Mouse (Mus musculus) yolk sac, embryonic 10.5 days (tissue): Measurements from ENCODE around the gene Etfrf1.

Experiments
- DNase-seq: peaks from one replicate; pipeline ENCODE4 v3.0.0-alpha.2; 2017; ENCODE audit warnings: low spot score

Gene Etfrf1

DNA sequence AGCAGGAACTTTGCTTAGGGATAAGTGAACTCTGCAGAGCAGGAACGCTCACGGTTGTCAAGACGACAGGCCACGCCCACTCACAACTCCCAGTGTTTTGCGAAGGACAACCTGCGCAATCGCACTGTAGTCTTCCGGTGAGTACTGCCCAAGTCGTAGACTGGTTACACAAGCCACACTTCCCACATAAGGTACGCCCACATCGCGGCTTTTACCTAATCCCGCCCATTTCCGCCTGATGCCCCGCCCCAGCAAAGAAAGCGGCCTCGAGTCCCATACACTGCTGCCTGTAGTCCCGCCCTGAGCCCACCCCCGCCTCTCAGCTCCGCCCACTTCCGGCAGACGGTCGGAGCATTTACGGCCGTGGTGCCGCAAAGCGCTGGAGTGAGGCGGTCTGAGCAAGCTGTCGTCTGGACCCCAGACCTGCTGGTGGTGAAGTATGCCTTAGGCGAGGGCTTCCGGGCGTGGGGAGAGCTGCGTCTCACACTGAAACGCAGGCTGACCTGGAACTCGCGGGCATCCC is at the start of gene Etfrf1, which contains the start of gene Casc1:
Etfrf1 (plus strand) TSS at position 319 of the 523 bp plus-strand sequence.
Casc1 (minus strand) TSS at position 190 of the 523 bp plus-strand sequence.
- DNase-seq = peak; percentile 100

DNA sequence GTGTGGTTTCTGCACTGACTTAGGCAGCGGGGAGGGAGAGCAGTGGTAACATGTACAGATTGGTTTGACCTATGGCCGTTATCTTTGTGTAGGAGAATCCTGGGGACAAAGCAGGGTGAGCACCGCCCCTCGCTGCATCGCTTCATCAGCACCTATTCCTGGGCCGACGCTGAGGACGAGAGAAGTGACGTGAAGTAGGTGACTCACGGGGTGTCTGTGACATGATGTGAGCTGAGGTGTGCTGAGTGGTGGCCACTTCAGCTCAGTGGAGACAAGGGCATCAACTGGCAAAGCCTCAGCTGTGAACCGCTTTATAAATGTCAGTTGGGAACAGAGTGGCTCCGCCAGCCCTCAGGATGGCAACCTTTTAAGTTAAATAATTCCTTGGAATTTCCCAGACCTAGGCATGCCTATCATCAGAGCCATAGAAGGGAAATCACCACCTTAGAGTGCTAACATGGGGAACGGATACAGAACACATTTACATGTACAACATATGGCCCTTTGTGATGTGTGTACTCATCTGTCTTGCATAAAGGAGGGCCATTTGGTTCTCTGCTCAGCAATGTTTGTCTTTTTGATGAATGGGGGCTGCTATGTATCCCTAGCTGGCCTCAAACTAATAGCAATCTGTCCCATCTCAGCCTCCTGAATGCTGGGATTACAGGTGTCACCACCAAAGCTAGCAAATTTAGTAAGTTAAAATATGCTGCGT is 38.9 kb upstream of the Etfrf1 start:
- no peak for DNase-seq

DNA sequence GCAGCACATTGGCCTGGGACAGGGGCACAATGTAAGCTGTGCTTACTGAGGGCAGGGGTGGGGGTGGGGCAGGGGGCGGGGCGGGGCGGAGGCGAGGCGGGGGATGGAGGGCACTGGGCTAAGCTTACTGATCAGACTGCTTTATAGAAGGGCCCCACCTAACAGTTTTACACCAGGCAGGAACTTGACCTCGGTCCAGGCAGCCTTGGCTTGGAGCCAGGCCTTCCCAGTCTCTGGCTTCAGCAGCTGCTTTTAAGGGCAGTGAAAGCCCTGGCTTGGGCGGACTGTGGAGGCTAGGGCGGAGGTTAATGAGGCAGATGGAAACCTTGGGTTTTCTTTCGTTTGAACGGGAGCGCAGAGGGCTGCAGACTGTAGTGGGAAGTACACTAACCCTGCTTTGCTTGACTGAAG is 37.1 kb upstream of the Etfrf1 start:
- DNase-seq = peak; percentile 79

DNA sequence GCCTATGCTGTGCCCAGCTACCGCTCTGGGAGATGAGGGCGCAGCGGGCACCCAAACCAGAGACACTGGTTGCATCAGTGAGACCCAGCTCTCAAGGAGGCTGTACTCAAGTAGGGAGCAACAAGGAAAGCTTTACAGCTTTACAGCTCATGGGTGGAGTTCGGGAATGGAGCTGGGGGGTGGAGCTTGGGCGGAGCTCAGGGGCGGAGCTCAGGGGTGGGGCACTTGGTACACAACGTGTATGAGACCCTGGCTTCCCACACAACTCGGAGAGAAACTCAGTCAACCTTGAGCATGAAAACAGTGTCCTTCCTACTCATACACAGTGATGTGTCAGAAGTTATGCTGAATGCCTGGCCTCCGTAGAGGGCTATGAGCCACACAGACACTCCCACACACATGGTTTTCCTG is 35.4 kb upstream of the Etfrf1 start:
- DNase-seq = no peak

DNA sequence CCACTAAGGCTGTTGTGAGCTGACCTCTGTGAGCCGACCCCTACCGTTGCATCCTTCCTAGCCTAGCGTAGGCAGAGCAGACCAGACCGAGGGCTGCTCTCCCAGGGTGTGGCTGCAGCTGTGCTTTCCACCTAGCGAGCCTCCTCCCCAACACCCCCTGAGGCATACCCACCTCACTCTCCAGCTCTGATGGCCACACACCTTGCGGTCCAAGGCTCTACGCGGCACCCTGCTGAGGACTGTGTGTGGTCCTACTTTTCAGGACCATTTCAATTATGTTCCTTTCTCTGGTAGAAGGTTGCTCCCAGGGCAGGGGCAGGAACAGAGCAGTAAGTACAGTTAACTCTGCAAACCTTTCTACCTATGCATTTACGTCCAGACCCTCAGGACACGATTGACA is 34.5 kb upstream of the Etfrf1 start:
- DNase-seq = no peak

DNA sequence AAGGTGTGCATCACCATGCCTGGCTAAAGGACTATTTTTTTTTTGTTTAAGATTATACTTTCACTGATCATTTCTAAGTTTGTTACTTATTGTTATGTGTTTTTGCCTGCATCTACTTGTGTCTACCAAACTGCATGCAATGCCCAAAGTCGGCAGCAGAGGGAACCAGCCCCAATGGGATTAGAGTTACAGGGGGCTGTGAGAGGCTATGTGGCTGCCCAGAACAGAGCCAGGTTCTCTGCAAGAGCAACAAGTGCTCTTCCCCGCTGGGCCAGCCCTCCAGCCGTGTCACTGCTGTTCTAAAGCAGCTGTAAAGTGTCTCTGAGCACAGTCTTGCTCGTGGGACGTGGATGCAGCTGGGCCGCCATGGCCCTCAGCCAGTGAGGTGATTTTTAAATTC is 31.3 kb upstream of the Etfrf1 start:
- peak; percentile 24 for DNase-seq

DNA sequence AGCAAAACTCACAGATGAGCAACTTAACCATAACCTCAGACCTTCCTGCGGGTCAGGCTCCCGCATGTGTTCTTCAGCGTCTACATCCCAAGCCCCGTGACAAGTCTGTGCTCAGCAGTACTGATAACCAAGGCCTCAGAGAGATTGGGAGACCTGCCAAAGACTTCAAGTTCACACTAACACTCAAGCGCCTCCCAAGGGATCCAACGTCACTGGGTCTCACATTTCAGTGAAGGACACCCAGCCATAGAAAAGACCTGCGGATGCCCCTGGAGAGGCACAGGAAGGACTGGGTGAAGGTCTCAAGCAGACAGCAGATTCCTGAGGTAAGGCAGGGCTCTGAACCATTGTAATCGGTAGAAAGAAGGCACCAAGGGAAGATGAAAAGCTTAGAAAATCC is 28.9 kb upstream of the Etfrf1 start:
- DNase-seq = no peak

DNA sequence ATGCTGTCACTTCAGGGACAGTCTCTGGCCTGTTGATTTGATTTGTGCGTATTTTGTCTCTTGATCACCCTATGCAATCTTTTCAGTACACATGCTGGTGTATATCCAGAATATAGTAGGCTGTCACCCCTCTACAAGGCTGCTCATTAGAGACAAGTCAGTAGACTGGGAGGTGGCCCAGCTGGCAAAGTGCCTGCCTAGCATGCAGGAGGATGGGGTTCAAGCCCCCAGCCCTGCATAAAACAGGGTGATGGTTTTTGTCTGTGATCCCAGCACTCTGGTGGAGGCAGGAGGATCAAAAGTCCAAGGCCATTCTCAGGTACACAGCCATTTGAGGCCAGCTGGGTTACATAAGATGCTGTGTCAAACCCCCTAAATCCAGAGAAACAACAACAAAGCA is 24.8 kb upstream of the Etfrf1 start:
- no peak for DNase-seq

DNA sequence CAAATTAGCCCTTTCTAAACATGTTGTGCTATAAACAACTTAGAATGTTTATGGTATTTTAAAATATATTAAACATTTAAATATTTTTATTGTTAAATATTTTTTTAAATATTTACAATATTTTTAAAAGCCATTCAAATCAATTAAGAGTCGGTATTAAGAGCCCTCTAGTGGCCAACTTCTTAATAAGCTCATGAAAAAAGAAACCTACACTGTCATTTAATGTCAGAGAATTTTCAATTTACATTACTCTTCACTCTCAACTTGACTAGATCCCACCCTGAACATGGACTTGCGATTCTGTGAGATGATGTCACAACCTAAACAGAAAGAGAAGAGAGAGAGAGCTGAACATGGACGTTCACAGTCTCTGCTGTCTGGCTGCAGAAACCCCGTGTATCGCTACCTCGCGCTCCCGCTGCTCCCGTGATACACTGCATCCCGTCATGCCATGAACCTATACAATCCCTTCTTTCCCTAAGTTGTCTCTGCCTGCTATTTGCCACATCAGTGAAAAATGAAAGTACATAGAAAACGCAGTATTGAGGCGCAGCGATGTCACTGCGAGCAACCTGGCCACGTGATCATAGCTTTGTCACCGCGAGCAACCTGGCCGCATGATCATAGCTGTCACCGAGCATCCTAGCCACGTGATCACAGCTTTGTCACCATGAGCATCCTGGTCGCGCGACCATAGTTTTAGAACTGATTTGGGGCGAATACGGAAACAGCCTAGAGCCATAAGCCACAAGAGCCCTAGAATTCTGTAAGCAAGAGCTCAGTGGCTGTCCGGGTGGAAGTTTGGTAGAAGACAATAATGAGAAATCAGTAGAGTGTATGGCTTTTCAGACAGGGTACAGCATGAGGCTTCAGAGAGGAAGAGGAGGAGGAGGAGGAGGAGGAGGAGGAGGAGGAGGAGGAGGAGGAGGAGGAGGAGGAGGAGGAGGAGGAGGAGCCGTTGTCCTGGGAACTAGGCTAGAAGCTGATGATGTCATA is 23.5 kb upstream of the Etfrf1 start:
- no peak for DNase-seq

DNA sequence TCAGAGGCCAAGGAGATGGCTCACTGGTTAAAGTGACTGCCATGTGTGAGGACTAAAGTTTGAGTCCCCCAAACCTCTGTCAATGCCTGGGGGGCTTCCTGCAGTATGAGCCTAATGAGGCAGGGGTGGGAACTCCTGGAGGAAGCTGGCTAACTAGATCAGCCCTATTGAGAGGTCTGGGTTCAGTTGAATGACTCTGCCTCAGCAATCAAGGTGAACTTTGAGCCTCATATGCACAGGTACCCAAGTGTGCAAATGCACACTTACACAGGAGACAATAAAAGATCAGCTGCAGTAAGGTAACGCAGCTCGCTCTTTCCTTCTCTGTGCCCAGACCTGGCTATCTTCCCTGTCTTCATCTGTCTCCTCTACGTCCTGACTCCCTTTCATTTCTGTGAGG is 17.9 kb upstream of the Etfrf1 start:
- DNase-seq = no peak

DNA sequence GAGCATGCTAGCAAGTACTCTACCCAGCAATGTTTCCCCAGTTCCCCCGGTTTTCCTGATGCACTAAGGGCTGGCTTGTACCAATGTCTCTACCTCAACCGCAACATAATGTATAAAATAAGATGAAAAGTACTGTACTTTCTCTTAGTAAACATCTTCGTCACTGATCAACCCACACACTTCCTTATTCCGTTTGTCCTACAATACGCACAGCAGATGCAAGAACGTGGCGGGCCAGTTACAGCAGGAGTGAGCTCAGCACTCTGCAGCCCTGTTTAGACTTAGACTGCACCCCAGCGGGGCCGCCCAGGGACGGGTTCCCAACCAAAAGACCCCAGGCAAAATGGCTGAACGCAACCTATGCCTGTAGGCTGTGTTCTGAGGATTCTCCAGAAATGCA is 17.5 kb upstream of the Etfrf1 start:
- no peak for DNase-seq

DNA sequence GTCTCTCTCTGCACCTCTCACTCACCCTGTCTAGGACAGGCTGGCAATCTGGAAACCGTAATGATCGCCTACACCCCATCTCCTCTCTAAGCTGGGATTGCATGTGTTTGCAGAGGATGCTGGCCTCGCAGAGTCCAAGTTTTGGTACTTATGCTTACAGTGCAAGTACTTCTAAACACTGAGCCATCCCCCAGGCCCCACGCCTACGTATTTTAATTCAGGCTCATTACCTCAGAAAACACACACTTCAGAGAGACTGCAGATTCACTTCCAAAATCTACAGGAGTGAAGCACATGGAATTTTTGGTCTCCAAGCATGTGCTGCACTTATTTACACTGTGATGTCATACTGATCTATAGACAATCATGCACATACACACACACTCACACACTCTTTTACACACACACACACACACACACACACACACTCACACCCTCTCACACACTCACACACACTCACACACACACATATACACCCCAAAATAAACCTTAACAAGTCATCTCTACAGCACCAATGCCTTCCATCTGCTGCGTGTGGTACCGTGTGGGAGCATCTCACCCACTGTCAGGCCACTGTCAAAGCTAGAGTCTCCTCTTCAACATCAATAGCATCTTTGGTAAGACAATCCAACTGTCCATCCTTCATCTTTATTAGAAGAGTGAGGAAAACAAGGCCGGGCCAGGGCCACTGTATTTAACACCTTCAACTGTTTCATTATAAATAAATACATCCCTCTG is 12.8 kb upstream of the Etfrf1 start:
- no peak for DNase-seq

DNA sequence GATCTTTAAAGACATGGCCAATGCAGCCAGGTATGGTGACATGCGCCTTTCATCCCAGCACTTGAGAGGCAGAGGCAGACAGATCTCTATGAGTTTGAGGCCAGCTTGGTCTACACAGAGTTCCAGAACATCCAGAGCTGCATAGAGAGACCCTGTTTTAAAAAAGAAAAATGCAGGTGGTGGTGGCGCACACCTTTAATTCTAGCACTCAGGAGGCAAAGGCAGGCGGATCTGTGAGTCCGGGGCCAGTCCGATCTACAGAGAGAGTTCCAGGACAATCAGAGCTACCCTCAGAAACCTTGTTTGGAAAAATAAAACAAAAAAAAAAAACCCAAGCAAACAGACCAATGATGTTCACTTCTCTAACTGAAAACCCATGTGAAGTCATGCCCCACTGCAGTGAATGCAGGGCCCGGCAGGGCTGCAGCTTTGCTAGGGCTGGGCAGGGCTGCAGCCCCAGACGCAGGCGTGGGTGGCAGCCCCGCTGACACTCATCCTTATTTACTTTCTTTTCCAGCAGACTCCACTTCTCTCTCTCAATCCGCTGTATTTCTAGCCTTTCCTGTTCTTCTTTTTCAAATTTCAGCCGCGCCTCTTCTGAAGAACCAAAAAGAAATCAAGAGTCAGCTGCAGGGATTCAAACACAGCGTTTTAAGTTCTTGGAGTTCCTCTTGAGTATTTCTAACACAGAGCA is 8.4 kb upstream of the Etfrf1 start:
- DNase-seq = no peak

DNA sequence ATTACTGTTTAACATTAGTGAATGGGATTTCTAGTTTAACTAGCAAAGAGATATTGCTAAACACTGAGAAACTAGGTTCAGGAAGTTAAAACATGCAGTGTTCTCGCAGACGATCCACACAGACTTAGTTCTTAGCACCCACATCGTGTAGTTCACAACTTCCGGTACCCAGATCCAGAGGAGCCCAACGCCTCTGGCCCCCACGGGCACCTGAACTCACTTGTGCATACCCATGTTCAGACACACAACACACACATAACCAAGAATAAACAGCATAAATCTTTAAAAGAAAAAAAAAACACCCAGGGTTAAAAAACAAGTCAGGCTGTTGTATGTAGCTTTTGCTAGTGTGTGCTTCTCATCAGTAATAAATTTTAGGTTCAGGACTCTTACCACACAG is 6.5 kb upstream of the Etfrf1 start:
- DNase-seq = no peak

DNA sequence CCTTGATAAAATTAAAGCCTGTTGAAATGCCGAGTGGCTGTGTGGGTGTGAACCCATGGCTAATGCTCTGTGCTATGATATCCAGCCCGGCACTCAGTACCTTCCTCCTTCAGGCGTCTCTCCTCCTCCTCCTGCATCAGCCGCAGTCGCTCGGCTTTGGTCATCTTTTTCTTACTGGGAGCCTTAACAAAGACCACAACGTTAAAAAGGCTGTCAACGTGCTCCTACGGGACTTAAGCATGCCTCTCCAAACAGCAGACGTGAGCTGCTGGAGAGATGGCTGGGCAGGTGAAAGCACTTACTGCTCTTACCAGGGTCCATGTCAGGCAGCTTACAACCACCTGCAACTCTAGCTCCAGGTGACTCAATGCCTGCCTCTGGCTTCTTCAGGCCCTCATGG is 5.8 kb upstream of the Etfrf1 start:
- DNase-seq = no peak

DNA sequence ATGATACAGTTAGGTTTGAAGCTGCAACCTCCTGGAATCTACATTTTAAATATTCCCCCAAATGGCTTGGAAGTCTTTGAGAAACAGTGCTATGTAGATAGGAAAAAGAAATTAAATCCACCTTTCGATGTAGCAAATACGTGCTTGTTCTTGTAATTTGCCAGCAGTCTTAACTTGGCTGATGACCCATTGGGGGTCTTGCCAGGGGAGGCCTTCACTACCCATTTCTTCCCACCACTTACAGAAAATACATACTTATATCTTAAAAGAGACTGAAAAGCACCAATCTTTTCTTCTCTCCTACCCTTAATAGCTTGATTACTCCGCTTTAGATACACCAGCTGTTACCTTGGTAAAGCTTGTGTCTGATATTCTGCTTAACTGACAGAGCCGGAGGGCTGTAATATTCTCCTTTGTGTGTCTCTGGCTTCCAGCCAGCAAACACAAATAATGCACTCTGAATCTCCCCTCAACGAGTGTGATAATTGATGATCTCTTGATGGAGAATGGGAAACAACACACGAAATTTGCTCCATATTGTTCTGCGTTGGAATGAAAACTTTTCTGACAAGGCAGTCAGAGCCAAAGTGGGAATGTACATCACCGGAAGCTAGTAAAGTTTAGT is 766 bp upstream of the Etfrf1 start:
- DNase-seq = no peak

DNA sequence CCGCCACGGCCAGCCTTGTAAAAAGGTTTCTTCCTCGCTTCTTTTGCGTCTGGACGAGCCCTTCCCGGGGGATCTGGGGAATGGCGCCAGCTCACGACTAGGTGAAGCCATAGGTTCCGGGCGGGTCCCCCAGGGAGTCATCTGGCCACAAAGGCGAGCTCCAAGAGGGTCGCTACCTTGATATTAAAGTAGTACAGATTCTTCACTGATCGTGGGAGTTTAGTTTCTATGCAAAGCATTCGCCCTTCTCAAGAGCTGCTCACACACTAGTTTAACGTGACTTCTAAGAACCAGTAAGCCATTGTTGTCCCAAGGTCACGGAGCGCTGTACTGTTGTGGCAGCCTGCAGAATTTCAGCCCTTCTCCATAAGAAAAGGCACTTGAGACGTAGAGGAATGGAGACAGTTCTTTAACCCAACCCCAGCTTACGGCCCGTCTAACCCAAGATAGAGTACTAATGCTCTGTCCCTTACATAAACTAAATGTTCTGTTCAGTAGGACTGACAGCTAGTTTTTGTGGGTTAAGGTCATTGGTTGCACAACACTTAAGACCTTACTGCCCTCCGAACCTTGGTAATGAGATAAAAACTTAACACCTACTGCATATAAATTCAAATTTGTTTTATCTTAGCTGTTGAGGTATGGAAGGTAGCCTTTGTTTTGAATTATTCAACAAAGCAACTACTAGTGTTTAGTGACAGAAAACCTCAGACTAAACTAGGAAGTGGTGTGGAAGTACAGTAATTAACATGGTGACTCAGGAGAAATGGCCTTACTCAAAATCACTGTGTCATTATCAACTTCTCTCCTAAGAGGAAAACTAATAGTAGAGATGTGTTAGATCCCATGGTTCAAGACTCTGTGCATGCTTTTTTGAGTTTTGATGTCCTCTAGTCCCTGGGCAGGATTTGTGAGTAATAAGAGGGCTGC is 707 bp downstream of the Etfrf1 start:
- no peak for DNase-seq

DNA sequence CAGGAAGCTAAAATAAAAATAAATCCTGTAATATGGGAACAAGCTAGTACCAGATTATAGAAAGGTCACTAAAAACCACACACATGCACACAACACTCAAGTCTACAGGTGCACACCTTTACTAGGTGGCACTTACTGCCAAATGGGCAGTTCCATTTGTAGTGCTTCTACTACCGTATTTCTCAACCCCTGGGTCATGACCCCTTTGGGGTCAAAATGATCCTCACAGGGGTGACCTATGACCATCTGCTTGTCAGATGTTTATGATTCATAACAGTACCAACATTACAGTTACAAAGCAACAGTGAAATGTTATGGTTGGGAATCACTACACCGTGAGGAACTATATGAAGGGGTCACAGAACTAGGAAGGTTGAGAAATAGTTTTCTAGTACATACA is 3.0 kb downstream of the Etfrf1 start:
- DNase-seq = no peak

DNA sequence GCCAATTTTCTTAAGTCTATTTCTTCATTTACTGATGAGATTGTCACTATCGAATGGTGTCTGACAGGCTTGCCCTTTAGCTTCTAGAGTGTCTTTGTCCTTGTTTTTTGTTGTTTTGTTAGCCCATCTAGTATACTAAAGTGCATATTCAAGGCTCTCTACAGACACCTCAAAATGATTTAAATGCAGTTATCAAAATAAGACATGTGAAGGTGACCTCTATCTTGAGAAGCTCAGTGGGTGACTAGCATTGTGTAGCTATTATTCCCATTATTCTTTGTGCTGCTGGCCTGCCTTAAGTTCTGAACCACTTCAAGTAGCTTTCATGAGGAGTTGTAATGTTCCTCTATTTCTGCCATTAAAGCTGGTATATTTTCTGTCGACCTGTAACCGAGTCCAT is 4.9 kb downstream of the Etfrf1 start:
- no peak for DNase-seq

DNA sequence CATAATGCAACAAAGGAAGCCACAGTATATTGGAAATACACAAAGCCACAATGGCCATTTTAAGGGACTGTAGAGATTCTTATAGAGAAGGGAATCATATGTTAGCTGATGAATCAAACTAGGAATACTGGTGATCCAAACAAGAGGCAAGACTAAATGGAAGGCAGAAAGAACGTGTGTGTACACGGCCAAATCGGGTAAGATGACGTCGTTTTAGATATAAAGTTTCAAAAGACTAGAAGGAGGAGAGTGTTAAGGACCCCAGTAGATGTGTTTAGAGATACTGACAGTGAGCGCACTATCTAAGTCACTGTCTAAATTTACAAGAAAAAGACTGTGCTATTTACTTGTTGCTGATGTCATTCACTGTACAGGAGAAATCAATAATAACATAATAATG is 13.3 kb downstream of the Etfrf1 start:
- DNase-seq = no peak
